Mouse (Mus musculus) ES-Bruce4 (cell line): ENCODE data around the gene Adh6b. TPM values are rescaled to one million over a fixed set of nuclear protein-coding genes. Genes with fewer than 3 reads are reported as not detected.
"Not testable (repeated sequence)": the region's sequence is repeated elsewhere in the genome, so short reads cannot be mapped to it uniquely, and the experiment has no call there.

Experiments used
- H3K27ac ChIP-seq: 2 replicates; pipeline ENCODE4 v1.5.1; 2012; ENCODE audit warnings: low read length, inconsistent platforms; ENCODE audit not compliant: insufficient read depth
- H3K27me3 ChIP-seq: 2 replicates; pipeline ENCODE4 v1.6.1; 2012; ENCODE audit warnings: mild to moderate bottlenecking, low read length, inconsistent platforms; ENCODE audit not compliant: control insufficient read depth, poor library complexity, insufficient read depth, severe bottlenecking
- H3K36me3 ChIP-seq: 2 replicates; pipeline ENCODE4 v1.6.1; 2012; ENCODE audit warnings: inconsistent platforms, mild to moderate bottlenecking, low read length, moderate library complexity; ENCODE audit not compliant: control insufficient read depth, poor library complexity, insufficient read depth, severe bottlenecking
- H3K4me1 ChIP-seq: one replicate; pipeline ENCODE4 v1.8.1; 2011; ENCODE audit warnings: low read length; ENCODE audit not compliant: control insufficient read depth, insufficient read depth
- H3K4me3 ChIP-seq: 2 replicates; pipeline ENCODE4 v1.5.1; 2011; ENCODE audit warnings: low read depth, mild to moderate bottlenecking, low read length
- H3K9ac ChIP-seq: 2 replicates; pipeline ENCODE4 v1.6.1; 2012; ENCODE audit warnings: low read depth, mild to moderate bottlenecking, inconsistent platforms; ENCODE audit not compliant: poor library complexity, severe bottlenecking
- H3K9me3 ChIP-seq: replicated peaks from 2 replicates; pipeline ENCODE4 v1.6.1; 2012; ENCODE audit warnings: mild to moderate bottlenecking, low read length, inconsistent platforms; ENCODE audit not compliant: control insufficient read depth, poor library complexity, insufficient read depth, severe bottlenecking
- CTCF ChIP-seq: IDR thresholded peaks from one replicate; pipeline ENCODE4 v1.8.1; 2011; ENCODE audit warnings: low read depth, low read length
- EP300 ChIP-seq: IDR thresholded peaks from 2 replicates; pipeline ENCODE4 v1.6.1; 2011; ENCODE audit warnings: low read depth, low read length; ENCODE audit not compliant: insufficient read depth
- POLR2A ChIP-seq: IDR thresholded peaks from one replicate; pipeline ENCODE4 v1.8.1; 2011; ENCODE audit warnings: low read length; ENCODE audit not compliant: insufficient read depth
- polyA plus RNA-seq: library from polyadenylated mRNA; stranded (reverse); fragments of >200 nt; gene quantifications from 2 replicates; pipeline ENCODE4 v1.2.4, GENCODE M21; 2011; ENCODE audit warnings: low read depth; ENCODE audit not compliant: missing spikeins, insufficient read depth, insufficient read length

Adh6b gene
- polyA plus RNA-seq, 1 experiment = not detected

DNA sequence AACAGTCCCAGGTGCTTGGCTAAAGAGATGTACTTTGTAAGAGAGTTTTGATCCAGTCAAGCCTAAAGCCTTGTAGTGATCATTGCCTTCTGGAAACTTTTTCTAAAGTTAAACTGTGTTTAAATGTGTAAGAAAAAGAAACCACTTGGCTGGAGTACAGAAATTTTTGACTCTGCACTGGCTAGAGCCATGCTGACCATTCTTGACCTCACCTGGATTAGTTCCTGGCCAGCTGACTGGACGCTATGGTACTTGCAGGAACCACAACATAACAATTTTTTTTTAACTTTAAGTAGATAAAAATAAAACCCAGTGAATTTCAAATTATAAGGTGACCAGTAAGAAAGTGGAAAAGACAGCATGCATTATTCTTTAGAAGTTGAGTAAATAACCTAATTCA is 28.0 kb downstream of the Adh6b start:
- Histone ChIP-seq H3K27me3 (no peaks in the 10 kb centered on the region), H3K9ac (no peak overlapping the region), H3K4me1 (no peaks in the 10 kb centered on the region), H3K36me3 (no peaks in the 10 kb centered on the region), H3K9me3 (no peaks in the 10 kb centered on the region), H3K4me3 (no peak overlapping the region), H3K27ac (no peak overlapping the region)
- TF ChIP-seq CTCF = no peak
- TF ChIP-seq POLR2A = no peak
- TF ChIP-seq EP300 = no peak

DNA sequence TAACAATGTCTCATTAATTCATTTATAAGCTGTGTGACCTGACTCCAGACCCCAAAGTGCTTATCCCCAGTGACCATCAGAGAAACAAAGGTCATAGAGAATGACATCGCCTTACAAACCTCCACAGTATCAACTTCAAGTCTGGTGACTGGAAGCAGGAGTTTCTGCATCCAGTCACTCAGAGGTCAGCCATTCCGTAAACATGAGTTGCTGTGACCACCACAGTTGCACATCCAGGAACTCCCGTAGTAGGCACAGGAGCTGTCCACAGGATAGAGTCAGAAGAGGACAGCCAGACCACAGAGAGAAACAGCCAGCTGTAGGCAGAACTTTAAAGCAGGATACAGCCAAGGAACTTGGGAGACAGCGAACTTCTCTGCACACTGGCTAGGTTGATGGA is 28.7 kb downstream of the Adh6b start:
- not testable (repeated sequence) for H3K36me3 ChIP-seq, H3K9me3 ChIP-seq, H3K27ac ChIP-seq, H3K27me3 ChIP-seq, H3K9ac ChIP-seq, H3K4me1 ChIP-seq, H3K4me3 ChIP-seq

DNA sequence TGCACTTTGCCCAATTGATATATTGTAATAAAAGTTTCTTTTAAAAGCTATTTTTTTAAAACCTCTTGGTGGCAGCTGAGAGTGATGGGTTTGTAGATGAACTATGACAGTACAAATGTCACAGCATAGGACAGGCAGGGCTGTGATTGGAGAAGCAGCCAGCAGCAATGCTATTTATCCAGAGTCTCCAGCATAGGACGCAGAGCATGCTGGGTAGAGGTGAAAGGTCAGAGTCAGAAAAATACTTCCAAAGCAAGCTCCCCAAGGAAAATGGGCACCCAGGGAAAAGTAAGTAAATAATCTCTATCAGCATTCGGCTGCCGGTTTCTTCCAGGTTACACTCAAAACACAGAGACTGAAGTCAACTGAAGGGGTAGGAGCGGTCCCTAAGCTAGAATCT is 32.3 kb downstream of the Adh6b start:
- TF ChIP-seq CTCF (no peak), POLR2A (no peak)
- Histone ChIP-seq H3K9ac (no peak overlapping the region), H3K27ac (no peak overlapping the region), H3K27me3 (no peaks in the 10 kb centered on the region), H3K9me3 (no peaks in the 10 kb centered on the region), H3K36me3 (no peaks in the 10 kb centered on the region), H3K4me3 (no peak overlapping the region), H3K4me1 (no peaks in the 10 kb centered on the region)

DNA sequence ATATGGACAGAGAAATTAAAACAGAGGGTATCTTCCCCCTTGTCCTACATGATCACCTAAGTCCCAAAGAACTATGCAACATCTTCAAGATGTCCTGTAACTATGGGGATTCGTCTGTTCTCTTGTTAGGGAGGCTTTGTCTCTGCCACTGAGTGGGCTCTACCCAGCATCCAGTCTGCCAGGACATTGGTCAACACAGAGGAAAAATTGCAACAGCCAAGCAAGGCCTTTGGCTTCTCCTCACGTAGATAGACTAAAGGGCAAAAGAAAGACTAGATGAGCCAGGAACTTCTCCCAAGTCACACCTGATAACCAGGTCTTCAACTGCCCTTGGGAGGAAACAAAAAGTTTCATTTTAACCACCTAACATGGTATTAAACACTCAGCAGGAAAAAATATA is 33.6 kb downstream of the Adh6b start:
- Histone ChIP-seq H3K36me3 (no peaks in the 10 kb centered on the region), H3K9me3 (no peaks in the 10 kb centered on the region), H3K27me3 (no peaks in the 10 kb centered on the region), H3K4me1 (no peaks in the 10 kb centered on the region), H3K9ac (no peak overlapping the region), H3K4me3 (no peak overlapping the region), H3K27ac (no peak overlapping the region)
- no peak for TF ChIP-seq POLR2A
- TF ChIP-seq EP300 = no peak
- no peak for TF ChIP-seq CTCF

DNA sequence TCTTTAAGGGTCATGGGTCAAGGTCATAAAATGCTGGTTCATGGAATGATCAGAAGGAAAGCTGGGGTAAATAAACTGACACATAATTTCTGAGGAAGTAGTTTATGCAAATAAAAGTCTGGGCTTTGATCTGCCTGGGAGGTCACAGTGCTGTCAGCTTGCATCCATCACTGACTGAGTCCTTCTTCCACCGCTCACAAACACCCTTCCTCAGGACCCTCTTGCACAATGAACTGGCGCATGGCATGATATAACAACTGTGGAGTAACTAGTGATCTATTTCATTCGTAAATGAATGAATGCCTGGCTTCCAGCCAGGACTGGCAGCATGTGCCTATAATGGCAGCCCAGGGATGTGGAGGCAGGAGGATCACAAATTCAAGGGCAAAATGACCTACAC is 39.6 kb downstream of the Adh6b start:
- Histone ChIP-seq H3K9me3 (no peaks in the 10 kb centered on the region), H3K27me3 (no peaks in the 10 kb centered on the region), H3K36me3 (no peaks in the 10 kb centered on the region), H3K27ac (no peak overlapping the region), H3K4me1 (no peaks in the 10 kb centered on the region), H3K9ac (no peak overlapping the region), H3K4me3 (no peak overlapping the region)
- no peak for TF ChIP-seq EP300
- TF ChIP-seq POLR2A = no peak
- no peak for TF ChIP-seq CTCF

DNA sequence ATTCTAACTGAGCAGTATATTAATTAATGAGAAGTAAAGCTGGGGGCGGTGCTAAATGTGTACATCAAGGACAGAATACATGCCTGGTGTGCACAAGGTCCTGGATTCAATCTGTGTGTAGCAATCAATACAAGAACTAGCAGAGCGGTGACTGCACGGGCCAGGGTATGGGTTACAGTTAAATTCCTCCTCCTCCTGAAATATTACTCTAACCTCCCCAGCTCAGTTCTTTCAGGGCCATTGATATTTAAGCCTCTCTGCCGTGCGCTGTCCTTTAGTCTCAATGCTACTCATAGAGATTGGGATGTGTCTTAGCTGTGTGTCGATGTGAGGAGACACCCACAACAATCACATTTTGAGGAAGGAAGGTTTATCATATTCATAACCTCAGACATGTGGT is 45.6 kb downstream of the Adh6b start:
- TF ChIP-seq CTCF (no peak), EP300 (no peak), POLR2A (no peak)
- H3K27ac ChIP-seq = no peak overlapping the region
- H3K9ac ChIP-seq = no peak overlapping the region
- H3K27me3 ChIP-seq = no peaks in the 10 kb centered on the region
- H3K4me1 ChIP-seq = no peaks in the 10 kb centered on the region
- no peaks in the 10 kb centered on the region for H3K9me3 ChIP-seq
- no peaks in the 10 kb centered on the region for H3K36me3 ChIP-seq
- no peak overlapping the region for H3K4me3 ChIP-seq
